Mouse (Mus musculus): ENCODE measurements at regions not wholly inside any gene's neighbourhood (a gene's known extent, or its start where the extent isn't known, plus 50 kb on each side); places are given as distances from the start of the nearest gene placed in this dataset.

DNA sequence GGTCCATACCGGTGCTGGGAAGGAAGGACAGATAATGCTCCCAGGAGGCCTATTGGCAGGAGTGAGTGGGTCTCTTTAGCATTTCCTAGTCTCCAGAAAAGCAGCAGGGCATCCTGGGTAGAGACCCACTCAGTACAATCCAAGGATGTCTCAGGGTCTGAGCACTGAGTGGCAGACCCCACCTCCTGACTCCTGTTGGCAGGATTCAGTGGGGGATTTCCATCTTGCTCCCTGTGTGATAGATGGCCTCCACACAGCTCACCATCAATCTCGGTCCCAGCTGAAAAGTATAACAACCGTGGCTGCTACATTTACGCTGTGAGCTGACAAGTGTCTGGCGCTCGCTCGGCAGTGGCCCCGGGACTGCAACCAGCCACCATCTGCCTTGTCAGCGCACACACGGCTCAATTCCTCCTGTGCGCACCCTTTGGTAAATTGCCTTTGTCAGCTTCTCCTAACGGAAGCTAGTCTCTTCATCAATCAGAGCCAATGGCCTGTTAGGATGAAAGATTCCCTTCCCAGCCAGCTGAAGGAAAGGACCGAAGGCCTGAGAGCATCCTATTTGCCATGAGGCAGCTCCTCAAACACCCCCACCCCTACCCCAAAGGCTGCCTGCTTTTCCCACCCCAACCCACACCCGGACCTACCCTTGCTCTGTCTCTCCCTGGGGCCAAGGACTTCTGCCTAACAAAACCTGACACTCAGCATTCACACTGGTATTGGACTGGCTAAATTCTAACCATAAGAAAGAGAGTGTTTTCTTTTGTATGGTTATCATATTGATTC lies 131.4 kb downstream of the Pja2 start:
- H3K4me1 ChIP-seq (ENCODE audit: control insufficient read depth, insufficient read depth): no peaks in the 10 kb centered on the region
- no peak overlapping the region for H3K9ac ChIP-seq (replicated peaks; ENCODE audit: low read depth, low read length)
- TF ChIP-seq CTCF (IDR thresholded peaks at IDR 0.05; ENCODE audit: low read depth): no peak
- no peak for TF ChIP-seq EP300 (IDR thresholded peaks at IDR 0.05; ENCODE audit: low read depth)
- H3K27me3 ChIP-seq (ENCODE audit: control insufficient read depth, insufficient read depth, low read length): no peaks in the 10 kb centered on the region
- ATAC-seq (ENCODE audit: insufficient read depth, low read depth) (no peak), DNase-seq (ENCODE audit: low spot score) (no peak)
- WGBS: 83% methylated on average over 14 of the region's 14 CpGs
- no peaks in the 10 kb centered on the region for H3K9me3 ChIP-seq (replicated peaks; ENCODE audit: control insufficient read depth, low read length)
- H3K4me3 ChIP-seq (ENCODE audit: low read depth, low read length): no peak overlapping the region
- no peak overlapping the region for H3K27ac ChIP-seq (ENCODE audit: low read depth)
- no peaks in the 10 kb centered on the region for H3K36me3 ChIP-seq (replicated peaks; ENCODE audit: control insufficient read depth, insufficient read depth, low read length)
- H3K4me2 ChIP-seq (ENCODE audit: low read depth, low read length): no peak overlapping the region

GRCm38 (mm10) chr17:64199241-64199933 lies 132.3 kb downstream of the Pja2 start:
- H3K9ac ChIP-seq (replicated peaks; ENCODE audit: low read depth, low read length): no peak overlapping the region
- DNase-seq (ENCODE audit: low spot score) (no peak), ATAC-seq (ENCODE audit: insufficient read depth, low read depth) (no peak)
- H3K4me2 ChIP-seq (ENCODE audit: low read depth, low read length): no peak overlapping the region
- WGBS: 86% methylated on average over 10 of the region's 10 CpGs
- no peak for TF ChIP-seq CTCF (IDR thresholded peaks at IDR 0.05; ENCODE audit: low read depth)
- no peak for TF ChIP-seq EP300 (IDR thresholded peaks at IDR 0.05; ENCODE audit: low read depth)
- no peak overlapping the region for H3K4me3 ChIP-seq (ENCODE audit: low read depth, low read length)
- no peaks in the 10 kb centered on the region for H3K9me3 ChIP-seq (replicated peaks; ENCODE audit: control insufficient read depth, low read length)
- H3K36me3 ChIP-seq (replicated peaks; ENCODE audit: control insufficient read depth, insufficient read depth, low read length): no peaks in the 10 kb centered on the region
- no peak overlapping the region for H3K27ac ChIP-seq (ENCODE audit: low read depth)
- no peaks in the 10 kb centered on the region for H3K4me1 ChIP-seq (ENCODE audit: control insufficient read depth, insufficient read depth)
- H3K27me3 ChIP-seq (ENCODE audit: control insufficient read depth, insufficient read depth, low read length): no peaks in the 10 kb centered on the region

DNA sequence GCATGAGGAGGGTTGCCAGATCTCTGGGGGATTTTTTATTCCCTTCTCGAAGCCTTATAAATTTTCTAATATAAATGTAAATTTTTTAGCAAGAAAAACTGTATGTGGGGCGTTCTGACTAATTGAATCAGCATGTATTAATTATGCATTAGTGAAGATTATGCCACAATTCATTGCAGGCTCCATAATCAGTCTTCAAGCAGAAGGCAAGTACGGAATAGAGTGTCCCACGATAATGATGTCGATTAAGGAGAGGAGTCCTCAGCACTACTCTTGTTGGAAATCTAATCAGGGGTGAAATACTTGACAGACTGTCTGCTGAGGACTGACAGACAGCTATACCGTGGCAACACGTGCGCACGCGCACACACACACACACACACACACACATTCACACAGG lies 135.3 kb downstream of the Pja2 start:
- TF ChIP-seq EP300 (IDR thresholded peaks at IDR 0.05; ENCODE audit: low read depth) (no peak), CTCF (IDR thresholded peaks at IDR 0.05; ENCODE audit: low read depth) (no peak)
- Histone ChIP-seq H3K27me3 (ENCODE audit: control insufficient read depth, insufficient read depth, low read length) (no peaks in the 10 kb centered on the region), H3K36me3 (replicated peaks; ENCODE audit: control insufficient read depth, insufficient read depth, low read length) (no peaks in the 10 kb centered on the region), H3K4me3 (ENCODE audit: low read depth, low read length) (no peak overlapping the region), H3K27ac (ENCODE audit: low read depth) (no peak overlapping the region), H3K9me3 (replicated peaks; ENCODE audit: control insufficient read depth, low read length) (no peaks in the 10 kb centered on the region), H3K4me2 (ENCODE audit: low read depth, low read length) (no peak overlapping the region), H3K4me1 (ENCODE audit: control insufficient read depth, insufficient read depth) (no peaks in the 10 kb centered on the region), H3K9ac (replicated peaks; ENCODE audit: low read depth, low read length) (no peak overlapping the region)
- ATAC-seq (ENCODE audit: insufficient read depth, low read depth) (no peak), DNase-seq (ENCODE audit: low spot score) (no peak)
- 56% methylated on average over 10 of the region's 10 CpGs for WGBS

- TF ChIP-seq EP300 (IDR thresholded peaks at IDR 0.05; ENCODE audit: low read depth) (no peak), CTCF (IDR thresholded peaks at IDR 0.05; ENCODE audit: low read depth) (no peak)
- H3K9me3 ChIP-seq (replicated peaks; ENCODE audit: control insufficient read depth, low read length): no peaks in the 10 kb centered on the region
- H3K4me2 ChIP-seq (ENCODE audit: low read depth, low read length): no peak overlapping the region
- 67% methylated on average over 6 of the region's 6 CpGs for WGBS
- H3K36me3 ChIP-seq (replicated peaks; ENCODE audit: control insufficient read depth, insufficient read depth, low read length): no peaks in the 10 kb centered on the region
- DNase-seq (ENCODE audit: low spot score) (no peak), ATAC-seq (ENCODE audit: insufficient read depth, low read depth) (peak; percentile 24; the same call in 1 of the 2 replicates)
- no peak overlapping the region for H3K4me3 ChIP-seq (ENCODE audit: low read depth, low read length)
- no peaks in the 10 kb centered on the region for H3K4me1 ChIP-seq (ENCODE audit: control insufficient read depth, insufficient read depth)
- H3K9ac ChIP-seq (replicated peaks; ENCODE audit: low read depth, low read length): no peak overlapping the region
- H3K27ac ChIP-seq (ENCODE audit: low read depth): no peak overlapping the region
- no peaks in the 10 kb centered on the region for H3K27me3 ChIP-seq (ENCODE audit: control insufficient read depth, insufficient read depth, low read length)
Measured at GRCm38 (mm10) chr17:64193055-64193454, 138.7 kb downstream of the Pja2 start.
